In the genomic region with DNA sequence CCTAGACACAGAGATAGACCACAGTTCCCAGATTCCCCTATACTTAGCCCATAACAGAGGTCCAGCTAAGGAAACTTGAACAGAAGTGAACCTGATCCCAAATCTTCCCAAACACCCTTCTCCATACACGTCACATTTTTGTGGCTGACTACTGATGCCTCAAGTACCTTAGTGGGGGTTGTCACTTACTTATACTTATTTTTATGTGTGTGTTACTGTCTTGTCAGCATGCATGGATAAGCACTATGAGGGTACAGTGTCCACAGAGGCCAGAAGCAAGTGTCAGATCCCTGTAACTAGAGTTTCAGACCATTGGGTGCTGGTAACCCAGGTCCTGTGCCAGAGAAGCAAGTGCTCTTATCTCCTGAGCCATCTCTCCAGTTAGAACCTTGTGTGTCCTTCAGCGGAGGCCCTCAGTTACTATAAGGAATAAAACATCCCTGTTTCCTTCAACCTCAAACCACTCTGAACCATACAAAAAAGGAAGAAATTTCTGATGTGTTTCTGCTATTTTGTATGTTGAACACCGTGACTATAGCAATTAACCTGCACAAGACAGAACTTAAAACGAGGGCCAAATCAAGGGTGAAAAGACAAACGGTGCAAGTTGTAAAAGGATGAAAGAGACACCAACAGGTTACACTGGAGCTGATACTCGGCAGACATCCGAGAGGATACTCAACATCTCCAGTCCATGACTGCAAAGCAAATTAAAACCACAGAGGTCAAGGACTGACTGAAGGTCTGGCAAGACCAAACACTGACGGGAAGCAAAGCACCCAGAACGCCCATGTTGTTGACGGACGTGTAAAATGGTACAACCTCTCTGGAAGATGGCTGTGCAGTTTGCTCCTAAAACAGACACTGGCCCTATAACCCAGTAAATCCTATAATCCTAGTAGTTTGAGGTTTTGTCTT, we compare ENCODE assay signal across 25 mouse cellular contexts. TPM values are rescaled to one million over a fixed set of nuclear protein-coding genes. Genes with fewer than 3 reads are reported as not detected.
A peak's percentile ranks its signal among the peaks of the same experiment; 100 is the strongest.
DNase-seq lines count a peak whose midpoint lies in the region; ATAC-seq and TF ChIP-seq lines count a peak whose summit lies in the region.
"Had no signal": no experiment of that assay in that cellular context is flagged by ENCODE, and none has a peak within 500 bp of the region (broad histone marks: within the 10 kb centered on the region; RNA-seq: fewer than 3 reads in every experiment).

No protein-coding gene starts in this region.

- 69% methylated on average over 11 of the region's 11 CpGs for WGBS in intestine, postnatal 0 days
- WGBS in intestine, embryonic 15.5 days = 73% methylated on average over 11 of the region's 11 CpGs
- WGBS in stomach, embryonic 15.5 days = 83% methylated on average over 11 of the region's 11 CpGs
- 85% methylated on average over 11 of the region's 11 CpGs for WGBS in stomach, postnatal 0 days

- H3K4me1 ChIP-seq in intestine, postnatal 0 days (replicated peaks; ENCODE audit: control insufficient read depth, insufficient read depth, low read length) = 0 out of 2 replicates have a peak, but pooled peaks cover 5% of the 10 kb centered on the region
- H3K4me1 ChIP-seq in intestine, embryonic 15.5 days (replicated peaks) = 0 out of 2 replicates have a peak, but pooled peaks cover 4% of the 10 kb centered on the region
- 0 out of 2 replicates have a peak, but pooled peaks cover 6% of the 10 kb centered on the region for H3K4me1 ChIP-seq in stomach, embryonic 15.5 days
- peaks cover 5% of the 10 kb centered on the region for H3K4me1 ChIP-seq in stomach, postnatal 0 days (replicated peaks; ENCODE audit: control insufficient read depth, insufficient read depth)

- DNase-seq in adrenal gland, postnatal 14 days = peak; percentile 20
- no peak for DNase-seq in adrenal gland, adult 2 months
- DNase-seq in stomach, postnatal 0 days (ENCODE audit: low spot score) = no peak
- DNase-seq in skeletal muscle tissue, adult 2 months (ENCODE audit: low read depth, low spot score) = peak; percentile 15
- no peak for DNase-seq in thymus, postnatal 14 days
- DNase-seq: cerebellum, adult 8-10 months; cerebellum, postnatal 36 days; gastrocnemius, postnatal 25 days; heart, postnatal 14 days; kidney, adult 18-20 months; kidney, postnatal 25 days; layer of hippocampus, postnatal 36 days; lung, embryonic 14.5 days; lung, postnatal 4 days; thymus, adult 18-20 months; thymus, postnatal 4 days had no signal

- no peak overlapping the region for H3K27ac ChIP-seq in intestine, postnatal 0 days (ENCODE audit: low read depth, low read length)
- no peak overlapping the region for H3K27ac ChIP-seq in intestine, embryonic 15.5 days
- no peak overlapping the region for H3K27ac ChIP-seq in stomach, embryonic 15.5 days
- no peak overlapping the region for H3K27ac ChIP-seq in stomach, postnatal 0 days (replicated peaks)
- H3K27ac ChIP-seq: hindbrain, embryonic 12.5 days; layer of hippocampus, adult 2 months; limb, embryonic 12.5 days; midbrain, embryonic 10.5 days had no signal

- no peaks in the 10 kb centered on the region; the same call in 1 of the 2 replicates for H3K36me3 ChIP-seq in intestine, postnatal 0 days (ENCODE audit: control insufficient read depth, insufficient read depth)
- no peaks in the 10 kb centered on the region for H3K36me3 ChIP-seq in intestine, embryonic 15.5 days
- no peaks in the 10 kb centered on the region for H3K36me3 ChIP-seq in stomach, embryonic 15.5 days
- H3K36me3 ChIP-seq in stomach, postnatal 0 days (ENCODE audit: control insufficient read depth, insufficient read depth, low read length) = no peaks in the 10 kb centered on the region
- H3K36me3 ChIP-seq: heart, embryonic 10.5 days; hindbrain, embryonic 12.5 days had no signal

- no peak for TF ChIP-seq CTCF in intestine, postnatal 0 days (IDR thresholded peaks at IDR 0.05; ENCODE audit: low read depth)
- TF ChIP-seq CTCF in stomach, postnatal 0 days (IDR thresholded peaks at IDR 0.05; ENCODE audit: low read depth) = no peak

- H3K4me2 ChIP-seq in intestine, postnatal 0 days (replicated peaks; ENCODE audit: low read depth) = 0 out of 2 replicates have a peak overlapping the region, but pooled peaks have one; percentile 4
- no peak overlapping the region for H3K4me2 ChIP-seq in intestine, embryonic 15.5 days (replicated peaks)
- peak overlapping the region; percentile 6; the same call in 1 of the 2 replicates for H3K4me2 ChIP-seq in stomach, embryonic 15.5 days
- H3K4me2 ChIP-seq in stomach, postnatal 0 days (replicated peaks; ENCODE audit: low read depth) = no peak overlapping the region
- H3K4me2 ChIP-seq: limb, embryonic 12.5 days; lung, embryonic 14.5 days had no signal

- no peak for TF ChIP-seq EP300 in stomach, postnatal 0 days (optimal IDR thresholded peaks at IDR 0.05)

- no peak overlapping the region for H3K4me3 ChIP-seq in intestine, postnatal 0 days (ENCODE audit: low read depth, low read length)
- H3K4me3 ChIP-seq in intestine, embryonic 15.5 days (replicated peaks) = no peak overlapping the region
- no peak overlapping the region for H3K4me3 ChIP-seq in stomach, embryonic 15.5 days (replicated peaks)
- H3K4me3 ChIP-seq in stomach, postnatal 0 days (ENCODE audit: low read depth, low read length) = no peak overlapping the region
- H3K4me3 ChIP-seq: heart, embryonic 10.5 days; hindbrain, embryonic 12.5 days; layer of hippocampus, adult 2 months; limb, embryonic 12.5 days; midbrain, embryonic 10.5 days had no signal

- no peak overlapping the region for H3K9ac ChIP-seq in intestine, postnatal 0 days (ENCODE audit: low read depth, low read length)
- no peak overlapping the region for H3K9ac ChIP-seq in intestine, embryonic 15.5 days
- H3K9ac ChIP-seq in stomach, embryonic 15.5 days = no peak overlapping the region
- no peak overlapping the region for H3K9ac ChIP-seq in stomach, postnatal 0 days (ENCODE audit: low read length)
- H3K9ac ChIP-seq: hindbrain, embryonic 12.5 days; limb, embryonic 12.5 days; lung, embryonic 14.5 days had no signal

- no peak for ATAC-seq in intestine, postnatal 0 days
- ATAC-seq in intestine, embryonic 15.5 days = no peak
- ATAC-seq in stomach, embryonic 15.5 days (ENCODE audit: insufficient read depth, low FRiP score, low read depth) = no peak
- no peak for ATAC-seq in stomach, postnatal 0 days (ENCODE audit: low FRiP score, low TSS enrichment)
- ATAC-seq: forebrain, embryonic 16.5 days had no signal

- no peaks in the 10 kb centered on the region for H3K9me3 ChIP-seq in intestine, postnatal 0 days (ENCODE audit: control insufficient read depth)
- H3K9me3 ChIP-seq in intestine, embryonic 15.5 days = no peaks in the 10 kb centered on the region
- no peaks in the 10 kb centered on the region for H3K9me3 ChIP-seq in stomach, embryonic 15.5 days
- no peaks in the 10 kb centered on the region for H3K9me3 ChIP-seq in stomach, postnatal 0 days (ENCODE audit: control insufficient read depth, low read length)
- H3K9me3 ChIP-seq: heart, embryonic 10.5 days; hindbrain, embryonic 12.5 days; limb, embryonic 12.5 days; midbrain, embryonic 10.5 days had no signal

- H3K27me3 ChIP-seq in intestine, postnatal 0 days (replicated peaks; ENCODE audit: control insufficient read depth, insufficient read depth, low read length) = no peaks in the 10 kb centered on the region
- H3K27me3 ChIP-seq in intestine, embryonic 15.5 days (replicated peaks) = no peaks in the 10 kb centered on the region
- H3K27me3 ChIP-seq in stomach, embryonic 15.5 days (replicated peaks) = no peaks in the 10 kb centered on the region
- no peaks in the 10 kb centered on the region for H3K27me3 ChIP-seq in stomach, postnatal 0 days (ENCODE audit: control insufficient read depth, insufficient read depth, low read length)
- H3K27me3 ChIP-seq: hindbrain, embryonic 12.5 days; limb, embryonic 12.5 days had no signal

RNA-seq across cellular contexts. Expression of gene Cat, which starts 3.4 kb away (rescaled TPM):
- 475 and 505 TPM in 2 replicates for total RNA-seq in adrenal gland, postnatal 14 days (2021)
- 100 to 1,000 TPM; 481 to 548 TPM for total RNA-seq in adrenal gland, adult 2 months (2021)
- 144 and 174 TPM in 2 replicates for polyA plus RNA-seq in adrenal gland, adult 2 months (2012; rRNA removed)
- polyA plus RNA-seq in intestine, postnatal 0 days (2015; fragmentation: Nextera tagmentation; extraction: Ambion mirVana) = 173 and 179 TPM in 2 replicates
- polyA plus RNA-seq in intestine, embryonic 15.5 days (2015; fragmentation: Nextera tagmentation; extraction: Ambion mirVana) = 128 and 131 TPM in 2 replicates
- 105 and 126 TPM in 2 replicates for polyA plus RNA-seq in stomach, embryonic 15.5 days (2015; fragmentation: Nextera tagmentation; extraction: Ambion mirVana)
- 42.2 and 54.1 TPM in 2 replicates for polyA plus RNA-seq in stomach, postnatal 0 days (2015; fragmentation: Nextera tagmentation; extraction: Ambion mirVana)

Comparison
In these comparisons a context has a peak if more than half of its experiments do, and no peak if none do; other contexts are left out.
1. DNase-seq: peak in adrenal gland, postnatal 14 days (single experiment) and skeletal muscle tissue, adult 2 months (single experiment); none in adrenal gland, adult 2 months (single experiment), stomach, postnatal 0 days (single experiment) and thymus, postnatal 14 days (single experiment).
2. H3K4me2 ChIP-seq: peak in intestine, postnatal 0 days (single experiment) and stomach, embryonic 15.5 days (single experiment); none in intestine, embryonic 15.5 days (single experiment) and stomach, postnatal 0 days (single experiment).